Mouse (Mus musculus) midbrain, postnatal 0 days (tissue): Measurements from ENCODE around the gene Gamt. TPM values are rescaled to one million over a fixed set of nuclear protein-coding genes. Genes with fewer than 3 reads are reported as not detected.

Experiments
- ATAC-seq: fragments of 200-750 bp; cut with Nextera tagmentation; 2 replicates; pipeline ENCODE4 v1.8.0; 2017; ENCODE audit warnings: moderate number of reproducible peaks, mild to moderate bottlenecking, moderate TSS enrichment, moderate library complexity; ENCODE audit not compliant: low FRiP score
- DNase-seq: peaks from one replicate; pipeline ENCODE4 v3.0.0-alpha.2; 2015; ENCODE audit warnings: low spot score
- H3K27ac ChIP-seq: fragments of 300-500 bp; sonication (generic); 2 replicates; pipeline ENCODE4 v1.5.1; 2014; ENCODE audit warnings: low read depth, mild to moderate bottlenecking, low read length, mixed read lengths
- H3K27me3 ChIP-seq: fragments of 300-500 bp; sonication (generic); 2 replicates; pipeline ENCODE4 v1.6.1; 2014; ENCODE audit warnings: low read length, control low read depth, mixed read lengths; ENCODE audit not compliant: insufficient read depth
- H3K36me3 ChIP-seq: fragments of 300-500 bp; sonication (generic); 2 replicates; pipeline ENCODE4 v1.6.1; 2014; ENCODE audit warnings: low read length, control low read depth, mixed read lengths; ENCODE audit not compliant: insufficient read depth
- H3K4me1 ChIP-seq: fragments of 300-500 bp; sonication (generic); 2 replicates; pipeline ENCODE4 v1.6.1; 2014; ENCODE audit warnings: mild to moderate bottlenecking, control low read depth, antibody characterized with exemption, low read length, mixed read lengths; ENCODE audit not compliant: insufficient read depth
- H3K4me2 ChIP-seq: fragments of 300-500 bp; sonication (generic); 2 replicates; pipeline ENCODE4 v1.6.1; 2014; ENCODE audit warnings: low read depth, mild to moderate bottlenecking, low read length, mixed read lengths; ENCODE audit not compliant: poor library complexity, severe bottlenecking
- H3K4me3 ChIP-seq: fragments of 300-500 bp; sonication (generic); 2 replicates; pipeline ENCODE4 v1.5.1; 2014; ENCODE audit warnings: low read depth, mild to moderate bottlenecking, low read length, moderate library complexity
- H3K9ac ChIP-seq: fragments of 300-500 bp; sonication (generic); replicated peaks from 2 replicates; pipeline ENCODE4 v1.6.1; 2014; ENCODE audit warnings: mild to moderate bottlenecking, low read length, moderate library complexity, mixed read lengths; ENCODE audit not compliant: poor library complexity, severe bottlenecking
- H3K9me3 ChIP-seq: fragments of 300-500 bp; sonication (generic); 2 replicates; pipeline ENCODE4 v1.6.1; 2016; ENCODE audit warnings: low read length, control low read depth
- CTCF ChIP-seq: IDR thresholded peaks from 2 replicates; pipeline ENCODE4 v1.5.1; 2016; ENCODE audit warnings: antibody characterized with exemption, mild to moderate bottlenecking
- WGBS: fragments of 180-500 bp; shearing (Covaris S2); extraction: QIAGEN DNeasy Blood & Tissue Kit; methylation state at CpG from one replicate; pipeline ENCODE4 v1.1.7; 2014; 5-methylcytosine and 5-hydroxymethylcytosine counted together
- polyA plus RNA-seq: library from polyadenylated mRNA; unstranded; fragments of >200 nt; fragmentation: Nextera tagmentation; extraction: Ambion mirVana; gene quantifications from 2 replicates; pipeline ENCODE4 v1.2.1, GENCODE M21; 2015
- total RNA-seq: library from RNA; depleted of rRNA; stranded (reverse); fragments of >200 nt; gene quantifications from 2 replicates; pipeline ENCODE4 v1.2.3, GENCODE M21; 2014

Gene Gamt
- total and polyA plus RNA-seq, 2 experiments from 2014 or later = 14.3 to 16.8 TPM

DNA sequence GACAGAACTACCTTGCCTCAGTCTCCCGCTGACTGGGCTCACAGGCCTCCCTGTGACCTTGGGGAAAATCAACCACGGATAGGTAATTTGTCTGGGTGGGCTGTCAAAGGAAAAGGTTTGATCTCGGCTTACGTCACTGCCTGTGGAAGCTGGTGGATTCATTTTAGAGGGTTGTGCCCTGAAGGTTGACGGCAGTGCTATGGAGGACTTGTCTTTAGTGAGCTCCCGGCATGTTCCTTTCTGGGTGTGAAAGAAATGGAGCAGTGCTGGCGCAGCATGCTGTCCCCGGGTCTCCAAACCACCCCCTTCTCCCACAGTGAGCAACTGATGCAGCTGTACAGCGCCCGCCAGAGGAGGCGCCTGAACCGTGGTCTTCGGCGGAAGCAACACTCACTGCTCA, 32.5 kb upstream of the Gamt start:
- Histone ChIP-seq H3K27me3 (no peaks in the 10 kb centered on the region), H3K4me3 (peak overlapping the region; percentile 64), H3K27ac (peak overlapping the region; percentile 92), H3K9ac (peak overlapping the region; percentile 79), H3K4me1 (peaks cover 16% of the 10 kb centered on the region), H3K9me3 (no peaks in the 10 kb centered on the region), H3K36me3 (peaks cover 16% of the 10 kb centered on the region), H3K4me2 (peak overlapping the region; percentile 79)
- TF ChIP-seq CTCF = peak; percentile 22; the same call in 1 of the 2 replicates
- no peak for ATAC-seq
- 22% methylated on average over 14 of the region's 14 CpGs for WGBS
- no peak for DNase-seq

DNA sequence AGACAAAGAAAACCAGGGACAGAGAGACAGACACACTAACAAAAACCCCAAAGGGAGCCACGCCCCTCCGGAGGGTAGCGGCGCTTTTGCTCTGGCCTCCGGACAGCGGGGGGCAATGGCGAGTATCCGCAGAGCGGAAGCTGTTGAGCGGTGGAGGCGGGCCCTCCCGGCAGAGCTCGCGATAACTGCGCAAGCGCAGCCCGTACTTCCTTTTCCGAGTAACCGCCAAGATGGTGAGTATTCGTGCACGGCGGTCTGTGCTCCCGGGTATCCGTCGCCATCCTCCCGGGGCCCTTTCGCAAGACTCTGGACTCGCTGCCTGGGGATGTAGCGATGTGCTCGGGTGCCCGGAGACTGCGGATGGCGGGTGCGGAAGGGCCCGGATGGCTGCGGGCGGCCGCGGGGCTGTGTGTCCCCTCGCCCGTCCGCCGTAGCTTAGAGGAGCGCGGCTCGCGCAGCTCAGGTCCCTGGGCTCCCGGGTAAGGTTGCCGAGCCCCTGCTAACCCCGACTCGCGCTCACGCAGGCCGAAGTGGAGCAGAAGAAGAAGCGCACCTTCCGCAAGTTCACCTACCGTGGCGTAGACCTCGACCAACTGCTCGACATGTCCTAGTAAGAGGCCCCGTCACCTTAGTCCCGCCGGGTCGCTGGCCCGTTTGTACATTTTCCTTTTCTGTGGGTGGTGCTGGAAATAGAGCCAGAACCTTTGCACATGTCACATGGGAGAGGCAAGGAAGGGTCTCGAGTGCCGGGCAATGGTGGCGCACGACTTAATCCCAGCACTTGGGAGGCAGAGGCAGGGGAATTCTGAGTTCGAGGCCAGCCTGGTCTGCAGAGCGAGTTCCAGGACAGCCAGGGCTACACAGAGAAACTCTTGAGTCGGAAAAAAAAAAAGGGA, 31.7 kb upstream of the Gamt start, which contains the start of gene Rps15:
Gene Rps15 (plus strand): TSS at position 203 of the 896 bp plus-strand sequence.
- Histone ChIP-seq H3K4me1 (peaks cover 12% of the 10 kb centered on the region), H3K9me3 (no peaks in the 10 kb centered on the region), H3K4me3 (peak within 1 kb of the TSS; percentile 64), H3K4me2 (peak within 1 kb of the TSS; percentile 79), H3K36me3 (peaks cover 21% of the 10 kb centered on the region), H3K9ac (peak within 1 kb of the TSS; percentile 79), H3K27ac (peak within 1 kb of the TSS; percentile 92), H3K27me3 (no peaks in the 10 kb centered on the region)
- WGBS = under 1% methylated on average over 67 of the region's 72 CpGs
- ATAC-seq (peak; percentile 82), DNase-seq (peak; percentile 98)
- TF ChIP-seq CTCF = peak; percentile 75

DNA sequence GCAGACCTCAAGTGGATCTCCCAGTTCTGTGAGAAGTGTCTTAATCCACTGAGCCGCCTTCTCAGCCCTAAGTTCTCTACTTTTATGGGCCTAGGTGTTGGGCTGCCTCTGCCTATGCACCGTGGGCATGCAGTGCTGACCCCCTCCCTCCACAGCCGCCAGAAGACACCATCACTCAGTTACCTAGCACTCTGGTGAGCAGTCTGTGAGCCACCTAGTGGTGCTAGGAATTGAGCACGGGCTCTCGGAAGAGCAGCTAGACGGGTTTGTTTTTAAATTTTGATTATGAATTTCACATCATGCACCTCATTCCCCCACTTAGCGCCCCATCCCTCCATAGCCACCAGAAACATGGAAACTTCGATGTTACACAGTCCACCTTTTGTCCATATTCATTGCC, 27.8 kb upstream of the Gamt start:
- peak; percentile 50 for TF ChIP-seq CTCF
- peaks cover 44% of the 10 kb centered on the region for H3K36me3 ChIP-seq

DNA sequence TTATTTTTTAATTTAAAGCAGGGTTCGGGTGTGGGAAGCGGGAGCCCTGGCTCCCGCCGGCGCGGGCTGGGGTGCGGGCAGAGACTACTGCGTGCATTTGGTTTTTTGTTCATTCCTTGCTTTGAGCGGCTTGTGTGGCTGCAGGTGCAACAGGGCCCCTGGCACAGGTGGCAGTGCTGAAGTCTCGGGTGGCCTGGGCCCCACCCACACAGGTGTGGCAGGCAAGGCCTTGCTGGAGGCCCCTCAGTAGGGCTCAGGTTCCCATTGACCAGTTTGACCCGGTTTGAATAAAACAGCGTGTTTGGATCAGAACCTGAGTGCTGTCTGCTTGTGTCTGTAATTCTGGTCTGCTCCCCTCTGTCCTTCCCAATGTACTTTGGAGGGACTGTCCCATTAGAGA, 27.3 kb upstream of the Gamt start:
- no peak for ATAC-seq
- Histone ChIP-seq H3K4me3 (no peak overlapping the region), H3K36me3 (peaks cover 50% of the 10 kb centered on the region), H3K9ac (no peak overlapping the region), H3K27ac (no peak overlapping the region), H3K9me3 (no peaks in the 10 kb centered on the region), H3K4me1 (no peaks in the 10 kb centered on the region), H3K27me3 (no peaks in the 10 kb centered on the region), H3K4me2 (no peak overlapping the region)
- DNase-seq = no peak
- no peak for TF ChIP-seq CTCF
- 93% methylated on average over 12 of the region's 12 CpGs for WGBS

More for the DNA sequence above, 27.8 kb upstream of the Gamt start:
- 66% methylated on average over 8 of the region's 8 CpGs for WGBS
- Histone ChIP-seq H3K9ac (no peak overlapping the region), H3K9me3 (no peaks in the 10 kb centered on the region), H3K4me2 (no peak overlapping the region), H3K4me1 (no peaks in the 10 kb centered on the region), H3K27ac (no peak overlapping the region), H3K27me3 (no peaks in the 10 kb centered on the region), H3K4me3 (no peak overlapping the region)
- DNase-seq = no peak
- no peak for ATAC-seq

DNA sequence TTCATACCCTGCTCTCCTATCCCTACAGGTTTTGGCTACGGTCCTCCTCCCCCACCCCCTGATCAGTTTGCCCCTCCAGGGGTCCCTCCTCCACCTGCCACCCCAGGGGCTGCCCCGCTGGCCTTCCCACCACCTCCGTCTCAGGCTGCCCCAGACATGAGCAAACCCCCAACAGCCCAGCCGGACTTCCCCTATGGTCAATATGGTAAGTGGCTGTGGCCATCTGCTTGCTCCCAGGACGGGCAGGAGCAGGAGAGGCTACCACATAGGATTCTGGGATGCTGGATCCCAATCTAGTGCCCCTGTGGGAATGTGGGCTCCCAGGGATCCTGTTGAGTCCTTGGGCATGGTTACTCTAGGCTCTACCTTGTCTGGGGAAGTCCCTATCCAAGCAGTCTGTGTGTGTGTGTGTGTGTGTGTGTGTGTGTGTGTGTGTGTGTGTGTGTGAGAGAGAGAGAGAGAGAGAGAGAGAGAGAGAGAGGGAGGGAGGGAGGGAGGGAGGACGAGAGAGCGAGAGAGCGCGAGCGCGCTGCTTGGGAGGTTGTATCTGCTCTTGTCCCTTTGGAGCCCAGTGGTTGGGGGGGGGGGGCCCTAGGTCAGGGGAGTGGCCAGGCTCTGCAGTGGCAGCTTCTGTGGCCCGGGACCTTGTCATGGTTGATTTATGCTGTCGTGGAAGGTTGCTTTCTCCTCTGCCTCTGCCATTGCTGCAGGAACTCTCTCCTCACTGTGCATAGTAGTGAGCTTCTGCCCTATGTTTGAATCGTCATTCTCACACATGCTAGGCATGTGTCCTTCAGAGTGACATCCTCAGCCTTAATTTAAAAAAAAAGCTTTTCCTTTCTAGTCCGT, 24.6 kb upstream of the Gamt start:
- H3K36me3 ChIP-seq = peaks cover 66% of the 10 kb centered on the region
- WGBS = 67% methylated on average over 9 of the region's 15 CpGs

More for the DNA sequence above, 24.6 kb upstream of the Gamt start:
- H3K4me1 ChIP-seq = no peaks in the 10 kb centered on the region
- H3K4me2 ChIP-seq = no peak overlapping the region
- no peaks in the 10 kb centered on the region for H3K9me3 ChIP-seq
- no peak for ATAC-seq
- no peak for TF ChIP-seq CTCF
- no peak overlapping the region for H3K27ac ChIP-seq
- DNase-seq = no peak
- no peak overlapping the region for H3K9ac ChIP-seq
- H3K4me3 ChIP-seq = no peak overlapping the region
- H3K27me3 ChIP-seq = no peaks in the 10 kb centered on the region
